Mouse (Mus musculus): ENCODE data around the gene Zfp821. TPM values are rescaled to one million over a fixed set of nuclear protein-coding genes. Genes with fewer than 3 reads are reported as not detected.

The Zfp821 gene
- polyA plus RNA-seq (2014; fragmentation: Illumina TruSeq; extraction: RNeasy Lipid Tissue Mini Kit (QIAGEN cat#74804)): 4.8 TPM

DNA sequence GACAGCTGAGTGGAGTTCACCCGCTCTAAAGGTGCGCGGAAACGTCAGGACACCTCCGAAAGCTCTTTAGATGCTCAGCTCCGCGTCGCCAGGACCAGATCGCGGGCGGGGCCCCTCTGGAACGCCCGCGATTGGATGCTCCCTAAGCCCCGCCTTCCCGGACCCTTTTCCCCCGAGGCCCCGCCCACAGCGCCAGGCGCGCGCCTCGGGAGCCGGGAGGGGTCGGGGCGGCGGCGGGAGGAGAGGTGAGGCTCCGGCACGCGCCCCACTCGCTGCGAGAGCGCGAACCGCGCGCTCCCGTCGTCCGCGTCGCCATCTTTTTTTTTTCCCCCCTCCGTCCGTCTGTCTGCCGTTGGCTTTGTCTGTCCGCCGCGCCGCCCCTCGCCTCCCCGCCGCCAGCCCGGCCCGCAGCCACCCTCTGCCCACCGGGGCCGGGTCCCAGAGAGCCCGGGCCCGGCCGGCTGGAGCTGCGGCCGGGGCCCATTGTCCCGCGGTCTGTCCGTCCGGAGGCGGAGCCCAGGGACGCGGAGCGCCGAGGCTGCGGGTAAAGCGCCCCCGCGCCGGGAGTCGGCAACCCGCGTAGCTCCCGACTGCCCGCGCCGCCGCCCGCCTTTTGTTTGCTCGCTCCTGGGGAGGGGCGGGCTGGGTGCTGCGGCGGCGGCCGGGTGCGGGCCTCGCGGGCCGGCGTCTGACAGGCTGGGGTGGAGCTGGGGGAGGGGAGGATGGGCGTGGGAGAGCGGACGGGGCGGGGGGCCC, at the start of gene Zfp821:
Gene Zfp821 (plus strand): TSS at position 227 of the 756 bp plus-strand sequence.

GRCm38 (mm10) chr8:109693146-109693900, 12.0 kb upstream of the Zfp821 start, which contains the start of gene Ist1:
Gene Ist1, minus strand, starts transcription at chr8:109693260.

DNA sequence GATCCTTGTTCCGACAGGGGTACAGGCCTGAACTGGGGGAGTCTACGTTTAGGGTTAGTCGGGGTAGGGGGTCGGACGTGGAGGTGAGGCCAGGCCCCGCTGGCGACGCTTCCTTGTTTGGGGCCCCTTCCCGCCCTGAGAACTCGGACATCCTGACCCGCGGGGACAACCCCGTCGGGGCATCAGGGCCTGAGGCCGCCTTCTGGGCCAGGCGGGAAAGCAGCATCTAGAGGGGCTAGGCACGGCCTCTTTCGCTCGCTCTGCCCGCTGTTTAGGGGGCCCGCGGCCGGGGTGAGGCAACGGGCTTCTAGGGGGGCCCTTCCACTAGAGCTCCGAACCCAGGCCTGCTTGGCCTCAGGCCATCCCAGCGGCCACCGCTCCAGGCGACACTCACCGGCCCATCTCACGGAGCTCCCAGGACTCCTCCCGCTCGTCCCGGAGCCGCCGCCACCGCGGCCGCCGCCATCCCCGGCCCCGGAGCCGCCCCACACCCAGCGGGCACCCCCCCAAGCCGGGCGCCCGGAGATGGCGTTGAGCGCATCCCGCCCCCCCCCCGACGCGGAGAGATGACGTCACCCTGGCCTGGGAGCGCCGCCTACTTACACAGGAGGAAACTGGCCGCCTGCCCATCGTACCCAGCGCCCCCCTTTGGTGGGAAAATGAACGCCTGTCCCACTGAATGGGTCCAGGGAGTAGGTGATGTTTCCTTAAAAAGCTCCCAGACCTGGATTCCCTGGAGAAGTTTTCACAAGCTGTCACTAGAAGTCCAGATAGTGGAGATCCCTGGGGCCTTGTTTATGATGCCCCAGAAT, 32.1 kb downstream of the Zfp821 start, which contains the start of gene Atxn1l:
Gene Atxn1l (minus strand): TSS at position 503 of the 812 bp plus-strand sequence.

Other genes starting within 250 kb of the Zfp821 start
- not detected for gene Pmfbp1, start 211.5 kb upstream of the Zfp821 start, polyA plus RNA-seq (2014; fragmentation: Illumina TruSeq; extraction: RNeasy Lipid Tissue Mini Kit (QIAGEN cat#74804))
- 2.7 TPM for gene Dhx38, start 139.7 kb upstream of the Zfp821 start, polyA plus RNA-seq (2014; fragmentation: Illumina TruSeq; extraction: RNeasy Lipid Tissue Mini Kit (QIAGEN cat#74804))
- 17.8 TPM for gene Txnl4b, start 139.7 kb upstream of the Zfp821 start, polyA plus RNA-seq (2014; fragmentation: Illumina TruSeq; extraction: RNeasy Lipid Tissue Mini Kit (QIAGEN cat#74804))
- not detected for gene Hp, start 126.4 kb upstream of the Zfp821 start, polyA plus RNA-seq (2014; fragmentation: Illumina TruSeq; extraction: RNeasy Lipid Tissue Mini Kit (QIAGEN cat#74804))
- 4.2 TPM for gene Dhodh, start 96.9 kb upstream of the Zfp821 start, polyA plus RNA-seq (2014; fragmentation: Illumina TruSeq; extraction: RNeasy Lipid Tissue Mini Kit (QIAGEN cat#74804))
- 0.23 TPM for gene Pkd1l3, start 91.0 kb upstream of the Zfp821 start, polyA plus RNA-seq (2014; fragmentation: Illumina TruSeq; extraction: RNeasy Lipid Tissue Mini Kit (QIAGEN cat#74804))
- 56.7 TPM for gene Ist1, start 12.3 kb upstream of the Zfp821 start, polyA plus RNA-seq (2014; fragmentation: Illumina TruSeq; extraction: RNeasy Lipid Tissue Mini Kit (QIAGEN cat#74804))
- gene Atxn1l, start 32.2 kb downstream of the Zfp821 start, polyA plus RNA-seq (2014; fragmentation: Illumina TruSeq; extraction: RNeasy Lipid Tissue Mini Kit (QIAGEN cat#74804)): 25.5 TPM
- gene Ap1g1, start 73.0 kb downstream of the Zfp821 start, polyA plus RNA-seq (2014; fragmentation: Illumina TruSeq; extraction: RNeasy Lipid Tissue Mini Kit (QIAGEN cat#74804)): 226 TPM
- 16.0 TPM for gene Phlpp2, start 163.0 kb downstream of the Zfp821 start, polyA plus RNA-seq (2014; fragmentation: Illumina TruSeq; extraction: RNeasy Lipid Tissue Mini Kit (QIAGEN cat#74804))